Mouse (Mus musculus): ENCODE measurements around the gene Cbx8.

DNA sequence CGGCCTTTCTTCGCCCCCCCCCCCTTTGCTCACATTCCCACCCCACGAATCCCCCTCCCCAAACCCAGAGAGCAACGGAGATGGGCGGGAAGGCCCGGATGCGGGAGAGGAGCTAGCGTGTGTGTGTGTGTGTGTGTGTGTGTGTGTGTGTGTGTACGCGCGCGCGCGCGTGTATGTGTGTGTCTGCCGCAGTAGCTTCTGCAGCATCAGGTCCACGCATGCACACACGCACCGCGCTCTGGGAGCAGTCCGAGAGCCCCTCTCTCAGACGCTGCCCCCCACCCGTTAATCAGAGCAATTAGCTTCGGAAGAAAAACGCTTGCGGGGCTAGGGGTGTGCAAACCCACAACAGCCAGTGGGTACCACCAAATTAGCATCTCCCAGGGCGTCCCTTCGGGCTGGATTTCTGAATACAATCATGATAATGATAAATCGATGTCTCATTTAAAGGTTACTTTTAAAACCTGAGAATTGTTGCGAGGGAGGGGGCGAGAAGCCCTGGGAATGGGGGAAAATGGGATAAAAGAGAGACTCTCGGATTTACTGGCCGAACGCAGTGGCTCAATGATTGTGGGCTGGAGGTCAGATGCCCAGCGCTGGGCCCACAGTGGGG is 13.1 kb upstream of the Cbx8 start:
- TF ChIP-seq CTCF (IDR thresholded peaks at IDR 0.05; ENCODE audit: low read depth, low read length) (no peak), GATA1 (IDR thresholded peaks at IDR 0.05; ENCODE audit: borderline replicate concordance, low read length) (no peak), TAL1 (conservative IDR thresholded peaks at IDR 0.05; ENCODE audit: low read depth, low read length) (no peak), POLR2AphosphoS5 (IDR thresholded peaks at IDR 0.05; ENCODE audit: insufficient replicate concordance, low read depth, low read length) (no peak), GATA2 (IDR thresholded peaks at IDR 0.05; ENCODE audit: borderline replicate concordance, low read depth, low read length) (no peak)

Data from G1E (cell line).